Mouse (Mus musculus) testis, adult 2 months (tissue): ENCODE measurements at regions not wholly inside any gene's neighbourhood (a gene's known extent, or its start where the extent isn't known, plus 50 kb on each side); places are given as distances from the start of the nearest gene placed in this dataset.

Experiments
- H3K27ac ChIP-seq: fragments of 200-500 bp; 2 replicates; pipeline ENCODE4 v1.5.1; 2012; ENCODE audit warnings: low read depth, low read length; ENCODE audit not compliant: control insufficient read depth, insufficient read depth
- H3K27me3 ChIP-seq: fragments of 200-500 bp; 2 replicates; pipeline ENCODE4 v1.6.1; 2012; ENCODE audit warnings: mild to moderate bottlenecking, low read length, moderate library complexity; ENCODE audit not compliant: control insufficient read depth, insufficient read depth
- H3K36me3 ChIP-seq: fragments of 200-500 bp; 2 replicates; pipeline ENCODE4 v1.6.1; 2012; ENCODE audit warnings: mild to moderate bottlenecking, low read length; ENCODE audit not compliant: control insufficient read depth, insufficient read depth
- H3K4me1 ChIP-seq: fragments of 200-500 bp; 2 replicates; pipeline ENCODE4 v1.6.1; 2012; ENCODE audit warnings: low read length; ENCODE audit not compliant: control insufficient read depth, insufficient read depth
- H3K4me3 ChIP-seq: fragments of 200-500 bp; 2 replicates; pipeline ENCODE4 v1.5.1; 2012; ENCODE audit warnings: low read depth, mild to moderate bottlenecking, low read length, moderate library complexity, mixed read lengths; ENCODE audit not compliant: control insufficient read depth
- CTCF ChIP-seq: fragments of 200-500 bp; IDR thresholded peaks from 2 replicates; pipeline ENCODE4 v1.5.1; 2012; ENCODE audit warnings: low read depth, mild to moderate bottlenecking, inconsistent platforms, low read length, moderate library complexity; ENCODE audit not compliant: control insufficient read depth, insufficient read depth, insufficient replicate concordance
- POLR2A ChIP-seq: fragments of 200-500 bp; IDR thresholded peaks from 2 replicates; pipeline ENCODE4 v1.6.1; 2012; ENCODE audit warnings: low read depth, mild to moderate bottlenecking, inconsistent platforms, low read length, moderate library complexity; ENCODE audit not compliant: control insufficient read depth

DNA sequence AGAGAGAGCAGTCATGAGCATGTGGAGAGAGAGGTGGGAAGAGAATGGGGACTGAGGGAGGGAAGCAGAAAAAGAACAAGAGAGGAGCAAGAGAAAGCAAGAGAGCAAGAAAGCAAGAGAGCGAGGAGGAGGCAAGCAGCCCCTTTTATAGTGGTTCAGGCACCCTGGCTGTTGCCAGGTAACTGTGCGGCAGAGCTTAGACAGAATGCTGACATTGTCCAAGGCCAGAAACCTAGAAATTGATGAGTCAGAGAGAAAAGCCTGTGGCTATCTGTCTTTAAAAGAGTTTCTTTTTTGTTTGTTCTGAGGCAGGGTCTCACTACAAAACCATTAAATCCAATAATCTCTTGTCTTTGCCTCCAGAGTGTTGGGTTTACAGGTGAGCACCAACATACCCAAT lies 240.7 kb upstream of the Lrrc3b start:
- no peak overlapping the region for H3K27ac ChIP-seq
- no peaks in the 10 kb centered on the region for H3K27me3 ChIP-seq
- TF ChIP-seq POLR2A (no peak), CTCF (no peak)
- H3K4me1 ChIP-seq: no peaks in the 10 kb centered on the region
- H3K4me3 ChIP-seq: no peak overlapping the region
- no peaks in the 10 kb centered on the region for H3K36me3 ChIP-seq

DNA sequence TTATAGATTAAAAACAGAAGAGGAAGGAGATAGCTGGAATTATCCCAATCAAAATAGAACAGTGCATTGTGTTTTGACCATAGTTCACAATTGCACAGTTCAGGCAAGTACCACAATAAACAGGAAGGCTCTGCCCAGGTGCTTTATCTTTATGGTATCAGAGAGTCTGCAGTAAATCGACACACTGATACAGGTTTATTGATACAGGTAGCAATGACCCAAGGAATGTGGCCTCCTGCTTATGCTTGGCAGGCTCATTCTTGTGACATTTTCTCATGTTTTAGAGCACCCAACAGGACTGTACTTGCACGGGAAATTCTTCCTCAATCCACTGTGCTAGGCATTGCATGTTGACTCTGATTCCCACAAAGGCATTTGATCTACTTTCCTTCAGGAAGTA lies 259.2 kb upstream of the Lrrc3b start:
- Histone ChIP-seq H3K27ac (no peak overlapping the region), H3K4me1 (no peaks in the 10 kb centered on the region), H3K36me3 (no peaks in the 10 kb centered on the region), H3K27me3 (no peaks in the 10 kb centered on the region), H3K4me3 (no peak overlapping the region)
- TF ChIP-seq CTCF (no peak), POLR2A (no peak)

DNA sequence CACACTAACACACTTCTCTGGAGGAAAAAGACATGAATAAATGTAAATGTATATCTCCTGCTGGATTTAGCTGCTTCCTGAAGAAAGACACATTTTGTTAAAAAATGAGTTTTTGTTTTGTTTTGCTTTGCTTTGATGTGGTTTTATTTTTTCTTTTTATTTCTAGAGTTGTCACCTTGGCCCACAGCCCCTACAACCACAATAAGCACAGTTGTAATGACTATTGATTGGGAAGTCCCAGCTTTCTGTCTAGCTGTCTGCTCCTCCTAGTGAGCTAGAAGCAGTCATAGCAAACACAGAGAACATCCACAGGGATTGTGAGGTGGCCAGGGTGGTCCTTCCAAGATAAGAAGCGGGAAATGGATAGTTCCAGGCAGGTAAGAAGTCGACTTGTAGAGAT lies 259.8 kb upstream of the Lrrc3b start:
- H3K4me3 ChIP-seq: no peak overlapping the region
- TF ChIP-seq CTCF (no peak), POLR2A (no peak)
- H3K27ac ChIP-seq: no peak overlapping the region
- H3K36me3 ChIP-seq: no peaks in the 10 kb centered on the region
- H3K27me3 ChIP-seq: no peaks in the 10 kb centered on the region
- H3K4me1 ChIP-seq: no peaks in the 10 kb centered on the region

DNA sequence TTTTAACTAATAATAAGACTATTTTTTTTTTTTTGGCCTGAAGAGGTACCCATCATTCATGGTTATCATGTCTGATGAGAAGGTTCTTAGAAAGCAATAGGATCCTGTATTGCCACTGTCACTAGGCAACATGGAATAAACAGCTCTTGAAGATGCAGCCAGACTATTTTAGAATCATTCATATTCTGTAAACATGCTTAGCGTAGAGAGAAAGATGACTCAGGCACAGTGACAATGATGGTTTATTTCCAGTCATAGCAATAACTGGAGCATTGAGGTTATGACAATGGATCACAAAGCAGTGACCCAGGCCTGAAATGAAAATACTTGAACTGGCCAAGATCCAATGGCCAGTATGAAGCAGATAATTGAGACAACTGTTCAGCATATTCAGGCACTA lies 283.3 kb upstream of the Lrrc3b start:
- no peaks in the 10 kb centered on the region for H3K36me3 ChIP-seq
- H3K4me1 ChIP-seq: no peaks in the 10 kb centered on the region
- no peaks in the 10 kb centered on the region for H3K27me3 ChIP-seq
- H3K4me3 ChIP-seq: no peak overlapping the region
- TF ChIP-seq POLR2A (no peak), CTCF (no peak)
- H3K27ac ChIP-seq: no peak overlapping the region

DNA sequence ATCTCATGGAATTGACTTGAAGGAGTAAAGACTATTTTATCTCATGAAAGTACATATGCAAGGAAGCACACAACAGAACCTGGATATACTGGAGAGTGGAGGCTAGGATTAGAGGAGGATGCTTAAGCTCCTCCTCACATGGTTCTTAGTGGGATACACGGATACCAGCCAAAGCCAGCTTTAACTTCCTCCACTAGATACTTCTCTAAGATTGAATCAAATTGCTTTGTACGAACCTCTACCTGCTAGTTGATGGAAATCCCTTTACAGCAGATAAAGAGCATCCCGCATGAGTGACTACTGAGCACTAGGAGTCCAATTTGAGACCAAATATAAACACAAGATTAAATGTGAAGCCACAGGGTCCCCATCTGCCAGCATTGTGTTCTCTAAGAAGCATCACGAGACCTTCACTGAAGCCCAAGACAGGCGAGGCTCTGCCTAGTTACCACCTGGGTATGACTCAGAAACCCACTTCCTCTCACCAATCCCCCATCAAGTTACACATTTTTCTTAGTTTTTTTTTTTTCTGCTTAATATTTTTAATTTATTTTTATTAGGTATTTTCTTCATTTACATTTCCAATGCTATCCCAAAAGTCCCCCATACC lies 307.9 kb upstream of the Lrrc3b start:
- TF ChIP-seq POLR2A (no peak), CTCF (no peak)
- Histone ChIP-seq H3K4me1 (no peaks in the 10 kb centered on the region), H3K27ac (no peak overlapping the region), H3K36me3 (no peaks in the 10 kb centered on the region), H3K4me3 (no peak overlapping the region), H3K27me3 (no peaks in the 10 kb centered on the region)

DNA sequence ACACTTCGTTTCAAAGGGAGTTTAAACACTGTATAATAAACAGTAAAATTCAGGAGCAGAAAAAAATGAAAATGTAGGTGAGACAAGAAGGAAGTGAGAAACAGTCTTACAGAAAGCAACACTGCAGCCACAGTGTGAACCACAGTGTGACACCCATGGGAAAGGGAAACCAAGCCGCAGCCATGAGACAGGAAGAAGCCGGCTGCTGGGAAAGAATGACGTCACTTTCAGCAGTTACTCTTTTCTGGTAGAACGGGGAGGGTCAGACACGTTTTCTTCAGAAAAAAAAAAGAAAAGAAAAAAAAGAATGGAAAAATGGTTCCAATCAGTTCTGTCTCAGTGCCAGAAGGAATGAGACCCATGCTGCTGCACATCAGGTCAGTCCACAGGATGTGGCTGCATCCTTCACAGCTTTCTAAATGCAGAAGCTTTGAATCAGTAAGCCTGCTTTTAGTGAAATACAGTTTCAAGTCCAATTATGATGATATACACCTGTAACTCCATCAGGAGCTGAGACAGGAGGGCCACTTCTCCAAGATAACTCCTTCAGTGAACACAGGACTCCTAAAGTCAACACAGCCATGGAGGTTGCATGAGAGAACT lies 331.2 kb upstream of the Lrrc3b start:
- H3K4me3 ChIP-seq: peak overlapping the region; percentile 58
- H3K4me1 ChIP-seq: peaks cover 5% of the 10 kb centered on the region; the same call in 1 of the 2 replicates
- H3K27me3 ChIP-seq: no peaks in the 10 kb centered on the region
- H3K27ac ChIP-seq: peak overlapping the region; percentile 29; the same call in 1 of the 2 replicates
- no peak for TF ChIP-seq POLR2A
- H3K36me3 ChIP-seq: no peaks in the 10 kb centered on the region

DNA sequence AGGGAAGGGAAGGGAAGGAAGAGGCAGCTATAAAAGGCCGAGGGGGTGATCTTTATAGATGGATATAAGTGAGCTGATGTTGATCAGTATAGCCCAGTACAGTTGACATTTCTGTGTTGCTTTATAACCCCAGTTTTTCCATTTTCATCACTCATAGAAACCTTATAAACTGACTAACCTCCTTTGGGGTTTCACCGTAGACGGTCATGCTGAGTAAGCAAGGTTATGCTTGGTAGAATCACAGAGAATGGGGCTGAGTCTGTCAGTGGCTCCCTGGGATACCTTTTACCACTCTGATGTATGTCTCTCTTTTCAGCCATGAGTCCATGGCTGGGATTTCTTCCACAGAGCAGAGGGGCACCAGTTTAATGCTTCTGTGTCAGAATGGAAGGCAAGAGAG lies 345.9 kb upstream of the Lrrc3b start:
- TF ChIP-seq POLR2A: no peak
- no peak for TF ChIP-seq CTCF
- H3K4me1 ChIP-seq: no peaks in the 10 kb centered on the region
- H3K27me3 ChIP-seq: no peaks in the 10 kb centered on the region
- H3K27ac ChIP-seq: no peak overlapping the region
- H3K36me3 ChIP-seq: no peaks in the 10 kb centered on the region
- no peak overlapping the region for H3K4me3 ChIP-seq
